Mouse (Mus musculus) gastrocnemius, adult 18-20 months (tissue): Measurements from ENCODE around the gene Cox8a. TPM values are rescaled to one million over a fixed set of nuclear protein-coding genes. Genes with fewer than 3 reads are reported as not detected.

ENCODE experiments used
- DNase-seq: peaks from one replicate; pipeline ENCODE4 v3.0.0; 2021; ENCODE audit warnings: low spot score
- total RNA-seq, 2 experiments: library from RNA; stranded (reverse); gene quantifications; 2 replicates each; pipeline ENCODE4 v1.2.3; 2021

Cox8a gene
- total RNA-seq, 2 experiments from 2014 or later, result 72.3 to 102 TPM

DNA sequence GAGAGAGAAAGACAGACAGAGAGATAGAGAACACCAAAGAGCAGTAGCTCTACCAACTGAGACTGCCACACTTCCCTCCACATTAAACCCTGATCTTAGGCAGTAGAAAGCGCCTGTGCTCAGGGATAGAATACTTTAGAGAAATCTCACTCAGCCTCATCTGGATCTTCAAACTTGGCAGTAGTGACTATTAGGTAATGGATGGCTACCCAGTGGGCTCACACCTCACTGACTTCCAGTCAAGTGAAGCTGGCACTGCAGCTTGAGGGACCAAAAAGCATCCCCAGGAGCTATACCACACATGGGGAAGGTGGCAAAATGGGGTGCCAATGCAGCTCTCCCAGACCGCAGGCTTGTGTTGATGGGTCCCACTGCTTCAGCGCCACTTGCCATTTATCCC lies 6.8 kb upstream of the Cox8a start:
- DNase-seq, result no peak

GRCm38 (mm10) chr19:7223488-7223887 lies 6.1 kb upstream of the Cox8a start:
- no peak for DNase-seq

DNA sequence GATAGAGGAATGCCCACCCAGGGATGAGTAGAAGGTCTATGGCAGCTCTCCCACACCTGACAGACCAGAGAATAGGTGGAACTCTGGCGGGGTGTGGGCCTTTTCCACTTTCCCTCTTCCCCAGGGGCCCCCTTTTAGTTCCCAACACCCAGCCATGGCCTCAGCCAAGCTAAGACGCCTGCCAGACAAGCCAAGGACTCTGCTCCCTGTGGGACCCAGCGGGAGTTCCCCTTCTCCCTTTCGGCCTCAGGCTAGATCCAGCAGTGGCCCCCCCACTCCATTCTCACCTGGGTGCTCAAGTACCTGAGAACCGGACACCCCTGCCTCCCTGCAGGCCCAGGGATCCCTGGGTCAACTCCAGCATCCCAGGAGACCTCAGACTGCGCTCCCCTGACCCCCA lies 4.8 kb upstream of the Cox8a start:
- no peak for DNase-seq

- no peak for DNase-seq
Measured at GRCm38 (mm10) chr19:7218753-7219152, 1.3 kb upstream of the Cox8a start.

DNA sequence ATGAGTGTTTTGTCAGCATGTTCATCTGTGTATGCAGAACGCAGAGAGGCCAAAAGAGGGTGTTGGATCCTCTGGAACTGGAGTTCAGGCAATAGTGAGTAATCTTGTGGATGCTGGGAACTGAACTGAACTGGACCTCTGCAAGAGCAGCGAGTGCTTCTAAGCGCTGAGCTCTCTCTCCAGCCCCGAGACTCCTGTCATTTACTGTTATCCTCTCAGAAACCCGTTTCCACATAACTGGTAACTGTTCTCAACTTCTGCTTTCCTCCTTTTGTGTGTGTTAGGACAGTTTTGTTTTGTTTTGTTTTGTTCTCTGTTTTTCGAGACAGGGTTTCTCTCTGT lies 481 bp upstream of the Cox8a start:
- DNase-seq, result no peak

GRCm38 (mm10) chr19:7214484-7214883 lies 2.9 kb downstream of the Cox8a start:
- no peak for DNase-seq

GRCm38 (mm10) chr19:7213010-7213409 lies 4.4 kb downstream of the Cox8a start:
- no peak for DNase-seq

- DNase-seq, result no peak
Measured at GRCm38 (mm10) chr19:7212216-7212615, 5.2 kb downstream of the Cox8a start.

GRCm38 (mm10) chr19:7209907-7210646 lies 7.3 kb downstream of the Cox8a start:
- no peak for DNase-seq

DNA sequence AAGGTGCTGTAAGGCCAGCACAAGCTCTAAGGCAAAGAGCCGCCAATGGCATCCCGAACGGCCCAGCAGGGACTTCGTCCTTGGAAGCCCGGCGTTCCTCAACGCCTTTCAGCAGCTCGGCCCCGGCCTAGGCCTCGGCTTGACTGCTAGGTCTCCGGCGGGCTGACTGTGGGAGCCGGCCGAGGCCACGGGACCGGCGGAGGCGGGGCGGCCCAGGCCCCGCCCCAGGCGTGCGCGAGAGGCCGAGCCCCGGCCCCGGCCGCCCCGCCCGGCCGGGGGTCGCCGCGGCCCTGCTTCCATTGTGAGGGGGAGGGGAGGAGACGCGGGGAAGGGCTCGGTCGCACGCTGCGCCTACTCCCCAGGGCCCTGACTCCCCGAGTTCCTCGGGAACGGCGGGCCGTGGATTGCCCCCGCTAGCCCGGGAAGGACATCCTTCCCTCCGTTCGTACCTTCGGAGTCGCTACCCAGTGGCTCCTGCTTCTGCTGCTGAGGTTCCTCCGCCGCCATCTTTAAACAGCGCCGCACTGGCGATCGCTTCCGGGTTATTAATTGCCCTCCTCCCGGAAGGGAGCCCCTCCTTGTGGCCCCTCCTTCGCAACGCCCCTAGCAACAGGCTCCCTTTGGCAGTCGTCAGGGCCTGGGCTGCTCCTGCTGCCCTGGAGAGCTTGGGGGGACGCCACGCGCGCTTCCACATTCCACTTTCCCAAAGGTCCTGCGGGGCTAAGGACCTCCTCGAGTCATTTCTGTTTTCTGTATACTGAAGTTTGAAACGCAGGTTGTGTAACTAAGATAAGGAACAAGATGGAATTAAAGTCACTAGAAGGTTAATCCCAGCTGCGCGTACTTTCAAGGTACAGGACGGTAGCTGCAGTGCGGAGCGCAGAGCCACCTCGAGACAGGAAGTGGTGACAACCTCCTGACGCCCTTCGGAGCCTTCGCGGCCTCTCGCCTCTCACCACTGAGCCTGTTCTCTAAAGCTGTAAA lies 11.4 kb downstream of the Cox8a start, which contains the start of gene Otub1:
Gene Otub1, minus strand, starts transcription at position 564 of the 984 bp plus-strand sequence.
- DNase-seq, result peak; percentile 95

- DNase-seq, result no peak
Measured at GRCm38 (mm10) chr19:7205326-7205725, 12.1 kb downstream of the Cox8a start.

DNA sequence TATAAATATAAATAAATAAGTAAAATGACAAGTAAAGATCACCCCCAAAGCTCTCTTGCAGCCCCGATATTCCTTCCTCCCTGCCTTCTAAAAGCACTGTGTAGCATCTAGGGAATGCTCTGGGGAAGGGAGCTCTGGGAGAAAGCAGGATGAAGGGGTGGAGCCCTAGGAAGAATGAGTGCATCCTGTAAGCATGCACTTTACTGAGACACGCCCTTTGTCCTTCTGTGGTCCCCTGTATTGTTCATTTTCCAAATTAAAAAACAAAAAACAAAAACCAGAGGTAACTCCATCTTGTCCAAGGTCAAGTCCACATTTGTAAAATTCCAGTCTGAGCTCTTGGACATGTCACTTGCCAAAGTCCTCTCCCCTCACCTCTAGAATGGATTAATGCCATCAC lies 12.5 kb downstream of the Cox8a start:
- DNase-seq, result no peak

- no peak for DNase-seq
Measured at GRCm38 (mm10) chr19:7200427-7200826, 17.0 kb downstream of the Cox8a start.

DNA sequence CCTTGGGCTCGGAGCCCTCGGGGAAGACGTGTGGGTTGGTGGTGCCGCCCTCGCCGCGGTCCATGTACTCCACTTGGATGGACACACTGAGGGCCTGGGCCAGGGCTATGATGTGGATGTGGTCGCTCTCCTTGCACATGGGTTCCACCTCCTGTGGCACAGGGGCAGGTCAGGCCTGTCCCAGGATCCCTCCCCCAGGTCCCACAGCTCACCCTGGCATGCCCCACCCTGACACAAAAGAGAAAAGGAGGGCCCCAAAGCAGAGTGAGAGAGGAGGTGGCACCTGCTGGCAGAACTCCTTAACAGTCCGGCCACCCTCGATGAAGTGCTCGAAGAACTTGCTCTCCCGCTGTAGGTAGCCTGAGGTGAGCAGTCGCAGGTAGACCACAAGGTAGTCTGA lies 18.3 kb downstream of the Cox8a start:
- no peak for DNase-seq

DNA sequence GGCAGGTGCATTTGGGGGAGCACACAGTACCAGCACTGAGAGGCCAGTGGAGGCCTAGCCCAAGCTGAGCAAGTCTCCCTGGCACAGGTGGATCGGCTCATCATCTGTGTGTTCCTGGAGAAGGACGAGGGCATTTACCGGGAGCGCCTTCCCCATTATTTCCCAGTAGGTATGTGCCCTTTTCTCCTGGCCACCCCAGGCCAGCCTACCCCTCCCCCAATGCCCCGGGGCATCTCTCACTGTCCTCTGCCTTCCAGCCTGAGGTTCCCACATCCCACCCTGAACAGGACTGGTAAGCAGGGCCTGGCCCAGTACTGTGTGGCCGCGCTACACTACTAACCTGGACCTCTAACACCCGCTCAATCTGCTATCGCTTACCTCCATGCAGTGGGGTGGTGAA lies 20.0 kb downstream of the Cox8a start:
- DNase-seq, result no peak

DNA sequence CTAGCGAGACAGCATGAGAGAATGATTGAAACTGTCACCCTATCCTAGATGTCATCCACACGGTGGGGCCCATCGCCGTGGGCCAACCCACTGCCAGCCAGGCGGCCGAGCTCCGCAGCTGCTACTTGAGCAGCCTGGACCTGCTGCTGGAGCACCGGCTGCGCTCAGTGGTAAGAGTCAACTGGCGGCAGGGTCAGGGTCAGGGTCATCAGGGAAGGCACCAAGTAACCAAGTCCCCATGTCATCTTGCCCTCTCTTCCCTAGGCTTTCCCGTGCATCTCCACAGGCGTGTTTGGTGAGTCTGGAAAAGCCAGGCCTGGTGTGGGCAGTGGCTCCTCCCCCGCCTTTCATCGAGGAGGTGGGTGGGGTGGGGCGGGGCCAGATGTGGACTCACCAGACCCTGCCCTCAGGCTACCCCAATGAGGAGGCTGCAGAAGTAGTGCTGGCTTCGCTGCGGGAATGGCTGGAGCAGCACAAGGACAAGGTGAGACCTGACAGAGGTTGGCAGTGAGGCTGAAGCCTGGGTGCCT lies 20.6 kb downstream of the Cox8a start:
- DNase-seq, result no peak

GRCm38 (mm10) chr19:7195900-7196728 lies 21.3 kb downstream of the Cox8a start:
- DNase-seq, result peak; percentile 63

- DNase-seq, result no peak
Measured at GRCm38 (mm10) chr19:7192561-7192967, 24.9 kb downstream of the Cox8a start.

GRCm38 (mm10) chr19:7191639-7192038 lies 25.8 kb downstream of the Cox8a start:
- no peak for DNase-seq

GRCm38 (mm10) chr19:7190986-7191385 lies 26.4 kb downstream of the Cox8a start:
- no peak for DNase-seq

GRCm38 (mm10) chr19:7189026-7189425 lies 28.4 kb downstream of the Cox8a start:
- DNase-seq, result no peak
